Mouse (Mus musculus): Measurements from ENCODE around the gene Wdr38.
"Not testable (repeated sequence)": the region's sequence is repeated elsewhere in the genome, so short reads cannot be mapped to it uniquely, and the experiment has no call there.

The Wdr38 gene

GRCm38 (mm10) chr2:38992452-38992851, 4.8 kb upstream of the Wdr38 start:
- DNase-seq (ENCODE audit: low spot score in 2 of 2): no peak

GRCm38 (mm10) chr2:38999381-38999780, 2.1 kb downstream of the Wdr38 start:
- DNase-seq (ENCODE audit: low spot score in 2 of 2): no peak

- DNase-seq (ENCODE audit: low spot score in 2 of 2): no peak
Measured at GRCm38 (mm10) chr2:38999910-39000586, 2.8 kb downstream of the Wdr38 start.

- no peak for DNase-seq (ENCODE audit: low spot score in 2 of 2)
Measured at GRCm38 (mm10) chr2:39000587-39000919, 3.3 kb downstream of the Wdr38 start.

- DNase-seq (ENCODE audit: low spot score in 2 of 2): no peak
Measured at GRCm38 (mm10) chr2:39001866-39002265, 4.6 kb downstream of the Wdr38 start.

- no peak for DNase-seq (ENCODE audit: low spot score in 2 of 2)
Measured at GRCm38 (mm10) chr2:39003106-39003505, 5.8 kb downstream of the Wdr38 start.

- DNase-seq (ENCODE audit: low spot score in 2 of 2): no peak
Measured at GRCm38 (mm10) chr2:39003512-39003911, 6.2 kb downstream of the Wdr38 start.

GRCm38 (mm10) chr2:39004372-39004771, 7.1 kb downstream of the Wdr38 start:
- no peak for DNase-seq (ENCODE audit: low spot score in 2 of 2)

- DNase-seq (ENCODE audit: low spot score in 2 of 2): peak; percentile 83 to 89
Measured at GRCm38 (mm10) chr2:39004880-39005435, 7.7 kb downstream of the Wdr38 start, which contains the start of gene Arpc5l. Arpc5l (plus strand) TSS chr2:39005348.

GRCm38 (mm10) chr2:39005574-39006079, 8.4 kb downstream of the Wdr38 start, which contains the start of gene Rpl35:
Rpl35 (minus strand) TSS chr2:39005624.
- peak; percentile 47 to 66 for DNase-seq (ENCODE audit: low spot score in 2 of 2)

- no peak for DNase-seq (ENCODE audit: low spot score in 2 of 2)
Measured at GRCm38 (mm10) chr2:39006149-39006730, 9.0 kb downstream of the Wdr38 start.

- peak; percentile 88 to 94 for DNase-seq (ENCODE audit: low spot score in 2 of 2)
Measured at GRCm38 (mm10) chr2:39007865-39008264, 10.6 kb downstream of the Wdr38 start.

- DNase-seq (ENCODE audit: low spot score in 2 of 2): peak in 1 of 2 experiments; percentile 30
Measured at GRCm38 (mm10) chr2:39008350-39008851, 11.1 kb downstream of the Wdr38 start.

- peak; percentile 44 to 62 for DNase-seq (ENCODE audit: low spot score in 2 of 2)
Measured at GRCm38 (mm10) chr2:39008954-39009365, 11.7 kb downstream of the Wdr38 start.

GRCm38 (mm10) chr2:39010144-39010543, 12.9 kb downstream of the Wdr38 start:
- not testable (repeated sequence) for DNase-seq (ENCODE audit: low spot score in 2 of 2)

GRCm38 (mm10) chr2:39011264-39011663, 14.0 kb downstream of the Wdr38 start:
- no peak for DNase-seq (ENCODE audit: low spot score in 2 of 2)

GRCm38 (mm10) chr2:39011971-39012370, 14.7 kb downstream of the Wdr38 start:
- DNase-seq (ENCODE audit: low spot score in 2 of 2): no peak

- DNase-seq (ENCODE audit: low spot score in 2 of 2): no peak
Measured at GRCm38 (mm10) chr2:39012768-39013279, 15.5 kb downstream of the Wdr38 start.

- DNase-seq (ENCODE audit: low spot score in 2 of 2): no peak
Measured at GRCm38 (mm10) chr2:39016581-39016980, 19.3 kb downstream of the Wdr38 start.

GRCm38 (mm10) chr2:39020004-39020403, 22.7 kb downstream of the Wdr38 start:
- DNase-seq (ENCODE audit: low spot score in 2 of 2): no peak

- no peak for DNase-seq (ENCODE audit: low spot score in 2 of 2)
Measured at GRCm38 (mm10) chr2:39031611-39032010, 34.3 kb downstream of the Wdr38 start.

GRCm38 (mm10) chr2:39040215-39040614, 42.9 kb downstream of the Wdr38 start:
- DNase-seq (ENCODE audit: low spot score in 2 of 2): no peak
